Mouse (Mus musculus) limb, embryonic 10.5 days (tissue): ENCODE data around the gene Slc25a11. TPM values are rescaled to one million over a fixed set of nuclear protein-coding genes. Genes with fewer than 3 reads are reported as not detected.

Source experiments
- DNase-seq: peaks from one replicate; pipeline ENCODE4 v3.0.0-alpha.2; 2017; ENCODE audit warnings: low spot score
- H3K27ac ChIP-seq: fragments of 300-500 bp; sonication (generic); 2 replicates; pipeline ENCODE4 v1.5.1; 2016; ENCODE audit warnings: mild to moderate bottlenecking
- H3K27me3 ChIP-seq: fragments of 300-500 bp; sonication (generic); 2 replicates; pipeline ENCODE4 v1.6.1; 2016; ENCODE audit warnings: low read depth, mild to moderate bottlenecking; ENCODE audit not compliant: poor library complexity, severe bottlenecking
- H3K36me3 ChIP-seq: fragments of 300-500 bp; sonication (generic); 2 replicates; pipeline ENCODE4 v1.6.1; 2016; ENCODE audit warnings: mild to moderate bottlenecking, moderate library complexity
- H3K4me1 ChIP-seq: fragments of 300-500 bp; sonication (generic); 2 replicates; pipeline ENCODE4 v1.6.1; 2016
- H3K4me3 ChIP-seq: fragments of 300-500 bp; sonication (generic); 2 replicates; pipeline ENCODE4 v1.5.1; 2016; ENCODE audit warnings: mild to moderate bottlenecking, moderate library complexity
- H3K9me3 ChIP-seq: fragments of 300-500 bp; sonication (generic); replicated peaks from 2 replicates; pipeline ENCODE4 v1.6.1; 2016; ENCODE audit warnings: mild to moderate bottlenecking
- WGBS: fragments of 180-500 bp; shearing (Covaris S2); methylation state at CpG from one replicate; pipeline ENCODE4 v1.1.7; 2016; 5-methylcytosine and 5-hydroxymethylcytosine counted together
- polyA plus RNA-seq: library from polyadenylated mRNA; unstranded; fragments of >200 nt; fragmentation: Nextera tagmentation; extraction: Ambion mirVana; gene quantifications from 2 replicates; pipeline ENCODE4 v1.2.1, GENCODE M21; 2016

Slc25a11 gene
- polyA plus RNA-seq, 1 experiment from 2014 or later: 160 TPM

DNA sequence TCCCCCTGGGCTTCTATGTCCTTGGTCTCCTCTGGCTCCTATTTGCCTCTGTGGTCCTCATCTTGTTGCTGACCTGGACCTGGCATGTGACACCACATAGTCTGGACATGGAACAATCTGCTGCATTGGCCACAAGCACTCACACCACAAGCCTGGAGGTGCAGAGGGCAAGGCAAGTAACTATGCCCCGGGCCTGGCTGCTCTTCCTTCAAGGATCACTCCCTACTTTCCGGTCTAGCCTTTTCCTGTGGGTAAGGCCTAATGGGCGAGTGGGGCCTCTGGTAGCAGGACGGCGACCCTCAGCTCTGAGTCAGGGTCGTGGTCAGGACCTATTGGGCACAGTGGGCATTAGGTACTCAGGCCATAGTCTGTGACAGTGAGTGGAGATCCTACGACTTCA, 6.0 kb downstream of the Slc25a11 start:
- Histone ChIP-seq H3K27me3 (no peaks in the 10 kb centered on the region), H3K4me3 (no peak overlapping the region), H3K36me3 (peaks cover 35% of the 10 kb centered on the region), H3K9me3 (no peaks in the 10 kb centered on the region), H3K27ac (no peak overlapping the region), H3K4me1 (peaks cover 15% of the 10 kb centered on the region)
- 75% methylated on average over 7 of the region's 7 CpGs for WGBS
- no peak for DNase-seq

- Histone ChIP-seq H3K4me3 (no peak overlapping the region), H3K27me3 (no peaks in the 10 kb centered on the region), H3K36me3 (peaks cover 25% of the 10 kb centered on the region), H3K27ac (no peak overlapping the region), H3K4me1 (0 out of 2 replicates have a peak, but pooled peaks cover 2% of the 10 kb centered on the region), H3K9me3 (no peaks in the 10 kb centered on the region)
- 87% methylated on average over 8 of the region's 8 CpGs for WGBS
- DNase-seq: no peak
Measured at GRCm38 (mm10) chr11:70639976-70640375, 7.3 kb downstream of the Slc25a11 start.

DNA sequence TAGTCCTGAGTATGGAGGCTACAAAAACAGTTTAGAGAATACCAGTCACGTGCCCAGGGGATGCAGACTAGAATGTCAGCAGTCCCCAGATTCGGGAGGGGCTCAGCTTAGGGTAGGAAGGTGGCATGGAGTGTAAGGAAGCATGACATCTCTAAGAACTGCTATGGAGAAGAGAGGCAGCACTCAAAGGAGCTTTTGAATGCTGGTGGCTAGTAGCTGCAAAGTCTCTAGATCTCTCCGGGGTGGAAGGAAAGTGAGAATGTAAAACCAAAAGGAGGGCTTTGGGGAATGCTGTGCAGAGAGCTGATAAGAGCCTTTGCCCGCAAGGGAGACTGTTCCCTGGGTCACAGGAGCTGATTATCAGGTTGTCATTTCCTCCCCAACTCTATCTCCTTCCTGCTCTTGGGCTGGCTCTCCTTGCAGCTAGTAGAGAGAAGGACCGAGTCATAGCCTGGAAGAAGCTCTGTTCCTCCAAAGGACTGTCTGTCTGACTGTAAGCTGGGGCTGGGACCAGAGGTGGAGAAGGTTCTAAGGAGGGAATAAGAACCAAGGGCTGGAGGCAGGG, 8.5 kb downstream of the Slc25a11 start, which contains the start of gene Gp1ba:
Gene Gp1ba, plus strand, starts transcription at position 409 of the 565 bp plus-strand sequence.
- no peak within 1 kb of the TSS for H3K27ac ChIP-seq
- peaks cover 13% of the 10 kb centered on the region for H3K36me3 ChIP-seq
- no peaks in the 10 kb centered on the region for H3K9me3 ChIP-seq
- 44% methylated on average over 5 of the region's 5 CpGs for WGBS
- H3K27me3 ChIP-seq: no peaks in the 10 kb centered on the region
- no peak within 1 kb of the TSS for H3K4me3 ChIP-seq
- H3K4me1 ChIP-seq: no peaks in the 10 kb centered on the region
- no peak for DNase-seq

- no peak for DNase-seq
- Histone ChIP-seq H3K4me3 (no peak overlapping the region), H3K27me3 (no peaks in the 10 kb centered on the region), H3K27ac (no peak overlapping the region), H3K4me1 (no peaks in the 10 kb centered on the region), H3K9me3 (no peaks in the 10 kb centered on the region), H3K36me3 (peaks cover 8% of the 10 kb centered on the region)
- WGBS: 89% methylated on average over 1 of the region's 1 CpGs
Measured at GRCm38 (mm10) chr11:70638293-70638692, 9.0 kb downstream of the Slc25a11 start.

GRCm38 (mm10) chr11:70637764-70638163, 9.5 kb downstream of the Slc25a11 start:
- H3K27ac ChIP-seq: no peak overlapping the region
- peaks cover 3% of the 10 kb centered on the region for H3K36me3 ChIP-seq
- H3K9me3 ChIP-seq: no peaks in the 10 kb centered on the region
- 100% methylated on average over 1 of the region's 1 CpGs for WGBS
- H3K4me1 ChIP-seq: no peaks in the 10 kb centered on the region
- no peaks in the 10 kb centered on the region for H3K27me3 ChIP-seq
- no peak overlapping the region for H3K4me3 ChIP-seq
- DNase-seq: no peak

DNA sequence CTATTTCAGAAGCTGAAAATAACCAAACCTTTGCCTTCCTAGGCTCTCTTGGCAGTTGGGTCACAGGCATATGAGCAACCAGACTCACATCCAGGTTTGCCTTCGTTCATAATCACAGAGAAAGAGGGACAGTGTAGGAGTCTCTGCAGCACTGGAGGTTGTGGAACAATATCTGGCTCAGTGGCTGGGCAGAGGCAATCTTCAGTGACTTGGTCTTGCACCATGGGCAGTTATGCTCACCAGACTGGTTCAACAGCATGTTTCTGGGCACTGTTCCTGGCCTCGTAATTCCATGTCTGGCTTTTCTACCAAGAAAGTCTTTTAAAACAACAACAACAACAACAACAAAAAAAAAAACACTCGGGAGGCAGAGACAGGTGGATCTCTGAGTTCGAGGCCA, 11.7 kb downstream of the Slc25a11 start:
- Histone ChIP-seq H3K27me3 (no peaks in the 10 kb centered on the region), H3K9me3 (no peaks in the 10 kb centered on the region), H3K4me3 (no peak overlapping the region), H3K4me1 (no peaks in the 10 kb centered on the region), H3K27ac (no peak overlapping the region), H3K36me3 (no peaks in the 10 kb centered on the region)
- 82% methylated on average over 4 of the region's 4 CpGs for WGBS
- DNase-seq: no peak

GRCm38 (mm10) chr11:70630129-70630528, 17.1 kb downstream of the Slc25a11 start:
- Histone ChIP-seq H3K27ac (no peak overlapping the region), H3K36me3 (no peaks in the 10 kb centered on the region), H3K27me3 (no peaks in the 10 kb centered on the region), H3K4me3 (no peak overlapping the region), H3K4me1 (no peaks in the 10 kb centered on the region), H3K9me3 (no peaks in the 10 kb centered on the region)
- DNase-seq: no peak
- 70% methylated on average over 7 of the region's 7 CpGs for WGBS

DNA sequence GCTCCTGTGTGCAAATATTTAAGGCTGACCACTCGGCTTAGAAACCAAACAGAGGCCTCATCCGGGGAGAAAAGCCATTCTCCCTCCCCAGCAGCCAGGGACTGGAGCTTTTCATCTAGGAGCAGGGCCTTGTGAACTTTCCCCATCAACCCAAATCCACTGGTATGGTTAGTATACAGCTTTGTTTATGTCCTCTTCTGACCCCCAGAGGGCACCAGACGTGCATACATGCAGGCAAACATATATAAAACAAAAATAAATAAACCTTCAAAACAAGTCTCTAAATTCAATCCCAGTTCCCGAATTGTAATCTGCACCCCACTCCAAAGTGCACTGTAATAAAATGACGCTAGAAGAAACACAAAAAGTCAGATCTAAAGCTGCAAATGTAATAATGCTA, 17.7 kb downstream of the Slc25a11 start:
- 57% methylated on average over 5 of the region's 5 CpGs for WGBS

DNA sequence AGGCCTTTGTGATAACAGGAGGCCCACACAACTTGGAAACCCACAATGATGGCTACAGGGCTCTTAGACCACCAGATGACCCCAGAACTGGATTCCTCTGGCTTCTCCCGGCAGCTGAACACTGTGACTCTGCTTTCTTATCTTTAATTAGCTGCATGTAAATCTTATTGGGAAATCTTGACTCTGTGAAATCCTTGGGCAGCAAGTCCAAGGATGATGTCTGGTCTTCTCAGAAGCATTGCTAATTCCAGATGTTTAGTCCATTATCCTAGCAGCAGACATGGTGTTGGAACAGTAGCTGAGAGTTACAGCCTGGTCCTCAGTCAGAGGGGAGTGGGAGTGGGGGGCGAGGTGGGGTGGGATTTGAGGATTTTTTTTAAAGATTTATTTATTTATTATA, 18.8 kb downstream of the Slc25a11 start:
- Histone ChIP-seq H3K4me3 (no peak overlapping the region), H3K9me3 (no peaks in the 10 kb centered on the region), H3K4me1 (no peaks in the 10 kb centered on the region), H3K27me3 (no peaks in the 10 kb centered on the region), H3K27ac (no peak overlapping the region), H3K36me3 (no peaks in the 10 kb centered on the region)
- DNase-seq: no peak
- 77% methylated on average over 2 of the region's 2 CpGs for WGBS

More for the DNA sequence above, 17.7 kb downstream of the Slc25a11 start:
- Histone ChIP-seq H3K27ac (no peak overlapping the region), H3K36me3 (no peaks in the 10 kb centered on the region), H3K4me1 (no peaks in the 10 kb centered on the region), H3K9me3 (no peaks in the 10 kb centered on the region), H3K4me3 (no peak overlapping the region), H3K27me3 (no peaks in the 10 kb centered on the region)
- DNase-seq: no peak

GRCm38 (mm10) chr11:70626877-70627276, 20.4 kb downstream of the Slc25a11 start:
- WGBS: 77% methylated on average over 4 of the region's 4 CpGs
- H3K4me3 ChIP-seq: no peak overlapping the region
- no peaks in the 10 kb centered on the region for H3K27me3 ChIP-seq
- no peak overlapping the region for H3K27ac ChIP-seq
- H3K36me3 ChIP-seq: no peaks in the 10 kb centered on the region
- no peak for DNase-seq
- H3K9me3 ChIP-seq: no peaks in the 10 kb centered on the region
- no peaks in the 10 kb centered on the region for H3K4me1 ChIP-seq

GRCm38 (mm10) chr11:70625473-70625872, 21.8 kb downstream of the Slc25a11 start:
- H3K27ac ChIP-seq: no peak overlapping the region
- no peaks in the 10 kb centered on the region for H3K9me3 ChIP-seq
- WGBS: 49% methylated on average over 4 of the region's 4 CpGs
- H3K4me1 ChIP-seq: no peaks in the 10 kb centered on the region
- peak; percentile 74 for DNase-seq
- no peak overlapping the region for H3K4me3 ChIP-seq
- no peaks in the 10 kb centered on the region for H3K36me3 ChIP-seq
- H3K27me3 ChIP-seq: no peaks in the 10 kb centered on the region

- Histone ChIP-seq H3K4me3 (no peak overlapping the region), H3K4me1 (no peaks in the 10 kb centered on the region), H3K9me3 (no peaks in the 10 kb centered on the region), H3K36me3 (no peaks in the 10 kb centered on the region), H3K27me3 (no peaks in the 10 kb centered on the region), H3K27ac (no peak overlapping the region)
- WGBS: 84% methylated on average over 10 of the region's 10 CpGs
- DNase-seq: no peak
Measured at GRCm38 (mm10) chr11:70623053-70623742, 24.1 kb downstream of the Slc25a11 start.

DNA sequence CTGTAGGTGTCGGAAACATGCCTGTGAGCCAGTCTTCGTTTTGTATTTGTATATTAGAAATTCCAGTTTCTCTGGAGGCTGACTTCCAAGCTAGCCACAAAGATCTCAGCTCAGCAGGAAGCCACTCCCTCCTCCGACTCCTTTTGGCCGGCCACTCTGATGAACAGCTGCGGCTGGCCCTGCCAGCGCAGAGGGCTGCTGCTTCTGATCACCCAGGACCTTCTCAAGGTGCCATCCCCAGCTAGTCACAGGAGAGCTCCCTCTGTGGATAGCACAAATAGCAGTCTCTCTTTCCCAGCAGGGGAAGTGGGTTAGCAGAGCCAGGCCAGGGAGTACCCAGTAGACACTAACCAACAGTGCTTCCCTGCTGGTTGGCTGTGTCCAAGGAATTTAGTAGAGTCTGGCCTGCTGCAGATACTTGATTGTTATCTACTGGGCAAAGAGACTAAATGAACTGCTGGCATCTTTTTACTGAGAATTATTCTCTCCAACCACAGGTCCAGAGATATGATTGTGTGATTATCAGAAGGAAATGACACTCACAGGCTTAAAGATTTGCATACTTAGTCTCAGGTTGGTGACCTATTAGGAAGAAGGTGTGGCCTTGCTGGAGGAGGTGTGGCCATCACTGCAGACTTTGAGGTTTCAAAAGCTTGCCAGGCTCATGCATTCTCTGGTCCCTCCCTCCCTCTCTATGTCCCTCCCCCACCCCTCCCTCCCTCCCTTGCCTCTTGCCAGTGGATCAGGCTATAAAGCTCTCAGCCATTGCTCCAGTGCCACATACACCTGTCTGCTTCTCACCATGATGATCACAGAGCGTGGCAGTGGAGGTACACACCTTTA, 25.1 kb downstream of the Slc25a11 start:
- 42% methylated on average over 7 of the region's 7 CpGs for WGBS
- Histone ChIP-seq H3K9me3 (no peaks in the 10 kb centered on the region), H3K27ac (no peak overlapping the region), H3K36me3 (no peaks in the 10 kb centered on the region), H3K4me1 (no peaks in the 10 kb centered on the region), H3K4me3 (no peak overlapping the region), H3K27me3 (0 out of 2 replicates have a peak, but pooled peaks cover under 1% of the 10 kb centered on the region)
- DNase-seq: no peak
